Mouse (Mus musculus) thymus, adult 18-20 months (tissue): ENCODE measurements around the gene Sec61g.
A peak's percentile ranks its signal among the peaks of the same experiment; 100 is the strongest.
"Not testable (repeated sequence)": the region's sequence is repeated elsewhere in the genome, so short reads cannot be mapped to it uniquely, and the experiment has no call there.

Experiments used
- DNase-seq, 2 experiments: peaks; one replicate each; pipeline ENCODE4 v3.0.0; 2022; ENCODE audit warnings: mixed read lengths in 2 of 2

Gene Sec61g

GRCm38 (mm10) chr11:16508052-16508654 is at the start of gene Sec61g:
Gene Sec61g (minus strand): TSS chr11:16508484.
- DNase-seq, result peak; percentile 78 to 82

- DNase-seq, result no peak
These were observed 38.3 kb upstream of the Sec61g start for GRCm38 (mm10) chr11:16546421-16547163.

GRCm38 (mm10) chr11:16537379-16537778 is 29.1 kb upstream of the Sec61g start:
- DNase-seq, result no peak

- DNase-seq, result no peak
These were observed 26.6 kb upstream of the Sec61g start for GRCm38 (mm10) chr11:16534582-16535553.

GRCm38 (mm10) chr11:16532877-16533276 is 24.6 kb upstream of the Sec61g start:
- DNase-seq, result no peak

GRCm38 (mm10) chr11:16528909-16529308 is 20.6 kb upstream of the Sec61g start:
- DNase-seq, result no peak

GRCm38 (mm10) chr11:16528391-16528790 is 20.1 kb upstream of the Sec61g start:
- DNase-seq, result no peak

- DNase-seq, result no peak
These were observed 19.5 kb upstream of the Sec61g start for GRCm38 (mm10) chr11:16527743-16528142.

- DNase-seq, result no peak
These were observed 18.2 kb upstream of the Sec61g start for GRCm38 (mm10) chr11:16526467-16526866.

- no peak for DNase-seq
These were observed 17.4 kb upstream of the Sec61g start for GRCm38 (mm10) chr11:16525724-16526123.

- no peak for DNase-seq
These were observed 16.8 kb upstream of the Sec61g start for GRCm38 (mm10) chr11:16524917-16525640.

GRCm38 (mm10) chr11:16515081-16515480 is 6.8 kb upstream of the Sec61g start:
- DNase-seq, result not testable (repeated sequence)

GRCm38 (mm10) chr11:16514221-16514620 is 5.9 kb upstream of the Sec61g start:
- not testable (repeated sequence) for DNase-seq

- peak in 1 of 2 experiments; percentile 14 for DNase-seq
These were observed 766 bp downstream of the Sec61g start for GRCm38 (mm10) chr11:16507385-16508051.

- no peak for DNase-seq
These were observed 2.3 kb downstream of the Sec61g start for GRCm38 (mm10) chr11:16505999-16506398.

GRCm38 (mm10) chr11:16503150-16503549 is 5.1 kb downstream of the Sec61g start:
- DNase-seq, result no peak

GRCm38 (mm10) chr11:16502744-16503143 is 5.5 kb downstream of the Sec61g start:
- DNase-seq, result no peak

- no peak for DNase-seq
These were observed 9.3 kb downstream of the Sec61g start for GRCm38 (mm10) chr11:16498756-16499680.
